Mouse (Mus musculus) heart, embryonic 16.5 days (tissue): ENCODE results near the gene Tmem104. TPM values are rescaled to one million over a fixed set of nuclear protein-coding genes. Genes with fewer than 3 reads are reported as not detected.

Experiments used
- ATAC-seq: fragments of 200-750 bp; cut with Nextera tagmentation; replicated peaks from 2 replicates; pipeline ENCODE4 v1.8.0; 2017; ENCODE audit warnings: moderate number of reproducible peaks; ENCODE audit not compliant: insufficient read depth, low FRiP score; ENCODE audit errors: extremely low read depth
- H3K27ac ChIP-seq: fragments of 300-500 bp; sonication (generic); 2 replicates; pipeline ENCODE4 v1.5.1; 2014; ENCODE audit warnings: mild to moderate bottlenecking, low read length, control low read depth, moderate library complexity
- H3K27me3 ChIP-seq: fragments of 300-500 bp; sonication (generic); 2 replicates; pipeline ENCODE4 v1.6.1; 2014; ENCODE audit warnings: low read length, mixed read lengths; ENCODE audit not compliant: control insufficient read depth, insufficient read depth
- H3K36me3 ChIP-seq: fragments of 300-500 bp; sonication (generic); 2 replicates; pipeline ENCODE4 v1.6.1; 2014; ENCODE audit not compliant: control insufficient read depth, insufficient read depth
- H3K4me1 ChIP-seq: fragments of 300-500 bp; sonication (generic); 2 replicates; pipeline ENCODE4 v1.6.1; 2014; ENCODE audit warnings: low read length, mixed read lengths; ENCODE audit not compliant: control insufficient read depth, insufficient read depth
- H3K4me2 ChIP-seq: fragments of 300-500 bp; sonication (generic); 2 replicates; pipeline ENCODE4 v1.6.1; 2014; ENCODE audit warnings: low read depth, mild to moderate bottlenecking, control low read depth, low read length
- H3K4me3 ChIP-seq: fragments of 300-500 bp; sonication (generic); 2 replicates; pipeline ENCODE4 v1.5.1; 2014; ENCODE audit warnings: mild to moderate bottlenecking, control low read depth, low read length
- H3K9ac ChIP-seq: fragments of 300-500 bp; sonication (generic); 2 replicates; pipeline ENCODE4 v1.6.1; 2014; ENCODE audit warnings: low read length, control low read depth
- H3K9me3 ChIP-seq: fragments of 300-500 bp; sonication (generic); replicated peaks from 2 replicates; pipeline ENCODE4 v1.6.1; 2016; ENCODE audit warnings: low read length; ENCODE audit not compliant: control insufficient read depth
- WGBS: fragments of 180-500 bp; shearing (Covaris S2); extraction: QIAGEN DNeasy Blood & Tissue Kit; methylation state at CpG from one replicate; pipeline ENCODE4 v1.1.7; 2014; 5-methylcytosine and 5-hydroxymethylcytosine counted together
- polyA plus RNA-seq: library from polyadenylated mRNA; unstranded; fragments of >200 nt; fragmentation: Nextera tagmentation; extraction: Ambion mirVana; gene quantifications from 2 replicates; pipeline ENCODE4 v1.2.1, GENCODE M21; 2015

Tmem104 gene
- polyA plus RNA-seq, 1 experiment from 2014 or later = 6.6 TPM

- no peak overlapping the region for H3K4me2 ChIP-seq
- H3K27ac ChIP-seq = no peak overlapping the region
- peaks cover 25% of the 10 kb centered on the region for H3K36me3 ChIP-seq
- no peaks in the 10 kb centered on the region for H3K4me1 ChIP-seq
- no peak overlapping the region for H3K4me3 ChIP-seq
- ATAC-seq = peak; percentile 83
- WGBS = 13% methylated on average over 12 of the region's 12 CpGs
- no peak overlapping the region for H3K9ac ChIP-seq
- no peaks in the 10 kb centered on the region for H3K9me3 ChIP-seq
- no peaks in the 10 kb centered on the region for H3K27me3 ChIP-seq
Observed at GRCm38 (mm10) chr11:115202316-115202715, 15.0 kb downstream of the Tmem104 start.

GRCm38 (mm10) chr11:115202756-115203155 lies 15.5 kb downstream of the Tmem104 start:
- no peak overlapping the region for H3K9ac ChIP-seq
- H3K27ac ChIP-seq = no peak overlapping the region
- peaks cover 23% of the 10 kb centered on the region for H3K36me3 ChIP-seq
- H3K4me2 ChIP-seq = no peak overlapping the region
- H3K27me3 ChIP-seq = no peaks in the 10 kb centered on the region
- ATAC-seq = no peak
- WGBS = 91% methylated on average over 9 of the region's 9 CpGs
- H3K4me1 ChIP-seq = no peaks in the 10 kb centered on the region
- H3K9me3 ChIP-seq = no peaks in the 10 kb centered on the region
- H3K4me3 ChIP-seq = no peak overlapping the region

GRCm38 (mm10) chr11:115208126-115208525 lies 20.8 kb downstream of the Tmem104 start:
- no peak for ATAC-seq
- peaks cover 13% of the 10 kb centered on the region for H3K36me3 ChIP-seq

GRCm38 (mm10) chr11:115208776-115209732 lies 21.8 kb downstream of the Tmem104 start:
- peaks cover 6% of the 10 kb centered on the region; the same call in 1 of the 2 replicates for H3K4me1 ChIP-seq
- no peak overlapping the region for H3K4me2 ChIP-seq
- H3K9ac ChIP-seq = no peak overlapping the region
- H3K27me3 ChIP-seq = no peaks in the 10 kb centered on the region
- ATAC-seq = no peak
- H3K27ac ChIP-seq = no peak overlapping the region
- H3K9me3 ChIP-seq = no peaks in the 10 kb centered on the region
- 73% methylated on average over 25 of the region's 25 CpGs for WGBS
- no peak overlapping the region for H3K4me3 ChIP-seq
- H3K36me3 ChIP-seq = peaks cover 13% of the 10 kb centered on the region

More at GRCm38 (mm10) chr11:115208126-115208525, 20.8 kb downstream of the Tmem104 start:
- H3K4me2 ChIP-seq = no peak overlapping the region
- 81% methylated on average over 12 of the region's 12 CpGs for WGBS
- H3K27ac ChIP-seq = no peak overlapping the region
- H3K4me3 ChIP-seq = no peak overlapping the region
- no peak overlapping the region for H3K9ac ChIP-seq
- no peaks in the 10 kb centered on the region for H3K27me3 ChIP-seq
- peaks cover 6% of the 10 kb centered on the region; the same call in 1 of the 2 replicates for H3K4me1 ChIP-seq
- no peaks in the 10 kb centered on the region for H3K9me3 ChIP-seq

- no peak overlapping the region for H3K4me2 ChIP-seq
- peaks cover 8% of the 10 kb centered on the region; the same call in 1 of the 2 replicates for H3K4me1 ChIP-seq
- WGBS = 82% methylated on average over 7 of the region's 7 CpGs
- no peak for ATAC-seq
- no peak overlapping the region for H3K4me3 ChIP-seq
- H3K9ac ChIP-seq = no peak overlapping the region
- no peak overlapping the region for H3K27ac ChIP-seq
- peaks cover 13% of the 10 kb centered on the region for H3K36me3 ChIP-seq
- no peaks in the 10 kb centered on the region for H3K9me3 ChIP-seq
- H3K27me3 ChIP-seq = no peaks in the 10 kb centered on the region
Observed at GRCm38 (mm10) chr11:115209958-115210357, 22.7 kb downstream of the Tmem104 start.

- Histone ChIP-seq H3K27me3 (no peaks in the 10 kb centered on the region), H3K9me3 (no peaks in the 10 kb centered on the region), H3K27ac (no peak overlapping the region), H3K36me3 (no peaks in the 10 kb centered on the region), H3K9ac (no peak overlapping the region), H3K4me1 (peaks cover 11% of the 10 kb centered on the region; the same call in 1 of the 2 replicates), H3K4me3 (no peak overlapping the region), H3K4me2 (no peak overlapping the region)
- ATAC-seq = no peak
- 57% methylated on average over 13 of the region's 13 CpGs for WGBS
Observed at GRCm38 (mm10) chr11:115212116-115212515, 24.8 kb downstream of the Tmem104 start.

GRCm38 (mm10) chr11:115215123-115215522 lies 27.8 kb downstream of the Tmem104 start:
- Histone ChIP-seq H3K9ac (no peak overlapping the region), H3K4me3 (no peak overlapping the region), H3K27me3 (no peaks in the 10 kb centered on the region), H3K4me2 (no peak overlapping the region), H3K4me1 (peaks cover 31% of the 10 kb centered on the region), H3K36me3 (no peaks in the 10 kb centered on the region), H3K9me3 (no peaks in the 10 kb centered on the region), H3K27ac (peak overlapping the region; percentile 41; the same call in 1 of the 2 replicates)
- peak; percentile 68 for ATAC-seq
- WGBS = 44% methylated on average over 5 of the region's 5 CpGs

GRCm38 (mm10) chr11:115217439-115218410 lies 30.4 kb downstream of the Tmem104 start:
- peaks cover 44% of the 10 kb centered on the region for H3K4me1 ChIP-seq
- peak overlapping the region; percentile 21; the same call in 1 of the 2 replicates for H3K27ac ChIP-seq
- no peak overlapping the region for H3K4me2 ChIP-seq
- H3K27me3 ChIP-seq = no peaks in the 10 kb centered on the region
- no peak overlapping the region for H3K9ac ChIP-seq
- 52% methylated on average over 18 of the region's 18 CpGs for WGBS
- H3K9me3 ChIP-seq = no peaks in the 10 kb centered on the region
- no peaks in the 10 kb centered on the region for H3K36me3 ChIP-seq
- H3K4me3 ChIP-seq = no peak overlapping the region
- ATAC-seq = no peak
